Mouse (Mus musculus) neutrophil, adult 65 days (primary cell): ENCODE data around the gene Prtn3. TPM values are rescaled to one million over a fixed set of nuclear protein-coding genes. Genes with fewer than 3 reads are reported as not detected.

Experiments
- total RNA-seq: library from RNA; stranded (reverse); gene quantifications from 2 replicates; pipeline ENCODE4 v1.2.4, GENCODE M21; 2023

Prtn3 gene
- total RNA-seq, result 374 and 461 TPM in 2 replicates

GRCm38 (mm10) chr10:79874290-79874862 lies at the start of gene Prtn3, which contains the start of gene Plppr3:
Gene Prtn3 (plus strand): TSS chr10:79874476.
Gene Plppr3 (minus strand): TSS chr10:79874634.

DNA sequence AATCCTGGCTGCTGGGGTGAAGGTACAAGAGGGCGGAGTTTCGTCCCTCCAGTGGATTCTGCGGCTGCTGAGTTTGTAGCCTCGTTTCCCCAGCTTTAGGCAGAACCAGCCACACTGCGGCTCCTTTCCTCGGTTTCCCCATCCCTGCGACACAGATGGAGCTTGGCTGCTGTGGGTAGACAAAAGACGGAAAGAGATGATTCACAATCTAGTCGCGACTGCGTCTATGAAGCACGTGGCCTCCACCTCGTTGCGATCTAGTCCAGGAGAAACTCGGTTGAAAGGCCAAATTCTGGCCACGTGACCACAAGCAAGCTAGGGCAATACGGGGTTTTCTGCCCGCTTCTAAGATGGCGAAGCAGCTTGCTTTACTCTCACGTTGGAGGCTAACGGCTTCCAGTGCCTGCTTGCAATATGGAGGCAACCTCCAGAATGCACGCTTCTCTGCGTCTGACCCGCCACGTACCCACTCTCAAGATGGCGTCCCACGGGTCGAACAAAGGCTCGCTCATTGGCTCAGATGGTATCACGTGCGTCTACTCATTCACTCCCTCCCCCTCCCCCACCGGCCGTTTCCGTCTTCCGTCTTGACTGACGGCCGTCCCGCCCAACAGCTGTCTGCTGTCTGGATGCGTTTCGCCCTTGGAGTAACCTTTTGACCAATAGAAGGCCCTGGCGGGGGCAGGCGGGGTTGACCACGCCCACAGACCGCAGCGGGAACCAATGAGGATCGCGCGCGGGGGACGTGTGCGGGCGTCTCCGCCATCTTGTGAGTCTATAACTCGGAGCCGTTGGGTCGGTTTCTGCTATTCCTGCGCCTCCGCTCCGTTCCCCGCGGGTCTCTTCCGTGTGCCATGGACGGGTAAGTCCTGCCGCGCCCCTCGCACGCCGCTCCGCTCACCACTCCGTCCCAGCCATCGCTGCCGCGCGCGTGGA lies 20.1 kb upstream of the Prtn3 start, which contains the start of gene Ptbp1:
TSS of gene Ptbp1 (plus strand) at position 568 of the 936 bp plus-strand sequence.

GRCm38 (mm10) chr10:79886054-79886453 lies 11.8 kb downstream of the Prtn3 start, which contains the start of gene Elane:
Gene Elane (plus strand): TSS chr10:79886247.

GRCm38 (mm10) chr10:79890670-79891069 lies 16.4 kb downstream of the Prtn3 start, which contains the start of gene Cfd:
Gene Cfd (plus strand): TSS chr10:79890853.

DNA sequence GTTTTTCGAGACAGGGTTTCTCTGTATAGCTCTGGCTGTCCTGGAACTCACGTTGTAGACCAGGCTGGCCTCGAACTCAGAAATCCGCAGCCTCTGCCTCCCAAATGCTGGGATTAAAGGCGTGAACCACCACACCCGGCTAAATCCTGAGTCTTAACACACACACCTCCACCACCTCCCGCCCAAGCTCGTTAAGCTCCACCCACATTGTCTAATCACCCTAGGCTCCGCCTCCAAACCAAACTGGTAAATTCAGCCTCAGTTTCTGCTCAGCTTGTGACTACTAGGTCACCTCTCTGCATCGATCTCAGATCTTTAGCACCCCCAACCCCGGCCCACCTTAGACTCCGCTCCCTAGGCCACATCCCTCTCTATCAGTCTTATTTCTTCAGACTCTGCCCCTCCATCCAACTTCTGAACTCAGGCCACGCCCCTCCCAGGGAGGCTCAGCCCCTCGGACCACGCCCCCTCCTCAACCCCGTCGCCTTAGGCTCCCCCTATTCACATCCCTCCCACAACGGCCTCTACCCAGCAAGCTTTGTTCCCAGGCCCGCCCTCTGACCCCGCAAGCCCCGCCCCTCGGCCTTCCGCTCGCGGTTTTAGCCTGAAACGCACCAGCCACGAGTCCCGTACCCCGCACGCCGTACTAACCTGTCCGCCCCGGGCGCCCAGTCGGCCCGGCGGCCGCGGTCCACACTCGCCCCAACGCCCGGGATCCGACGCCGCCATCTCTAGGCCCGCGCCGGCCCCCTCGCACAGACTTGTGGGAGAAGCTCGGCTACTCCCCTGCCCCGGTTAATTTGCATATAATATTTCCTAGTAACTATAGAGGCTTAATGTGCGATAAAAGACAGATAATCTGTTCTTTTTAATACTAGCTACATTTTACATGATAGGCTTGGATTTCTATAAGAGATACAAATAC lies 34.2 kb downstream of the Prtn3 start, which contains the start of gene Med16:
TSS of gene Med16 (minus strand) at position 757 of the 925 bp plus-strand sequence.

GRCm38 (mm10) chr10:79910556-79910955 lies 36.3 kb downstream of the Prtn3 start, which contains the start of gene Gm26602:
Gene Gm26602 (plus strand): TSS chr10:79910856.

GRCm38 (mm10) chr10:79916808-79917531 lies 42.7 kb downstream of the Prtn3 start, which contains the start of gene Kiss1r:
Gene Kiss1r (plus strand): TSS chr10:79916971.

DNA sequence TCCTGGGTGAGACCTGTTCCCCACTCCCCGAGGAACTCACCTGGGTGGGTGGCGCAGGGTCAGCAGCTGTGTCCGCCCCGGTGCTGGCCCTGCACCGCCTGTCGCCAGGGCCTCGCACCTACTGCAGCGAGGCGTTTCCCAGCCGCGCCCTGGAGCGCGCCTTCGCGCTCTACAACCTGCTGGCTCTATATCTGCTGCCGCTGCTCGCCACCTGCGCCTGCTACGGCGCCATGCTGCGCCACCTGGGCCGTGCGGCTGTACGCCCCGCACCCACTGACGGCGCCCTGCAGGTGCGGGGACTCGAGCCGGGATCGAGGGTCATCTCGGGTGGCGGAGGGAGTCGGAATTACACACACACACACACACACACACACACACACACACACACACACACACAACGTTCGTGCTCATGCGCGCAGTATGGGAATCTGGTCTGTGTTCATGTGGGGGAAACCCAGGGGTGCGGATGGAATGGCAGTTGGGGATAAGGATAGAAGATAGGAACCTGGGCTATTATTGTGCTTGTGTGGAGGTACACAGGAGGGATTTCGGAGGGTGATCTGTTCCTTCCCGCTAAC lies 46.8 kb downstream of the Prtn3 start, which contains the start of gene R3hdm4:
TSS of gene R3hdm4 (minus strand) at position 251 of the 578 bp plus-strand sequence.

GRCm38 (mm10) chr10:79926491-79927323 lies 52.4 kb downstream of the Prtn3 start, which contains the start of gene Arid3a:
Gene Arid3a (plus strand): TSS chr10:79927043.

Other genes with a start within 250 kb of the Prtn3 start
- gene Shc2, start 236.6 kb upstream of the Prtn3 start, total RNA-seq, result not detected in 2 replicates
- gene Odf3l2, start 228.7 kb upstream of the Prtn3 start, total RNA-seq, result not detected in 2 replicates
- not detected in 2 replicates for gene Madcam1, start 209.9 kb upstream of the Prtn3 start, total RNA-seq
- gene Tpgs1, start 205.1 kb upstream of the Prtn3 start, total RNA-seq, result 16.1 and 19.4 TPM in 2 replicates
- 62.7 and 69.8 TPM in 2 replicates for gene Cdc34, start 192.3 kb upstream of the Prtn3 start, total RNA-seq
- 1.6 and 2.3 TPM in 2 replicates for gene Gzmm, start 185.5 kb upstream of the Prtn3 start, total RNA-seq
- gene Bsg, start 170.0 kb upstream of the Prtn3 start, total RNA-seq, result 78.7 and 95.6 TPM in 2 replicates
- not detected in 2 replicates for gene Hcn2, start 157.8 kb upstream of the Prtn3 start, total RNA-seq
- gene Polrmt, start 127.9 kb upstream of the Prtn3 start, total RNA-seq, result 10.1 and 11.3 TPM in 2 replicates
- gene Fgf22, start 119.4 kb upstream of the Prtn3 start, total RNA-seq, result not detected in 2 replicates
- 18.7 and 24.0 TPM in 2 replicates for gene Rnf126, start 107.5 kb upstream of the Prtn3 start, total RNA-seq
- gene Fstl3, start 97.2 kb upstream of the Prtn3 start, total RNA-seq, result 3.4 and 5.5 TPM in 2 replicates
- gene Prss57, start 83.5 kb upstream of the Prtn3 start, total RNA-seq, result 15.8 and 16.6 TPM in 2 replicates
- gene Palm, start 80.9 kb upstream of the Prtn3 start, total RNA-seq, result 104 and 146 TPM in 2 replicates
- 0.60 and 1.1 TPM in 2 replicates for gene Misp, start 53.5 kb upstream of the Prtn3 start, total RNA-seq
- 224 and 230 TPM in 2 replicates for gene Ptbp1, start 20.0 kb upstream of the Prtn3 start, total RNA-seq
- gene Plppr3, start 158 bp downstream of the Prtn3 start, total RNA-seq, result 21.5 and 22.3 TPM in 2 replicates
- gene Elane, start 11.8 kb downstream of the Prtn3 start, total RNA-seq, result 409 and 433 TPM in 2 replicates
- not detected in 2 replicates for gene Cfd, start 16.4 kb downstream of the Prtn3 start, total RNA-seq
- 38.8 and 45.7 TPM in 2 replicates for gene Med16, start 34.4 kb downstream of the Prtn3 start, total RNA-seq
- gene Gm26602, start 36.4 kb downstream of the Prtn3 start, total RNA-seq, result not detected in 2 replicates
- 5.0 and 5.7 TPM in 2 replicates for gene Kiss1r, start 42.5 kb downstream of the Prtn3 start, total RNA-seq
- 563 and 732 TPM in 2 replicates for gene R3hdm4, start 46.7 kb downstream of the Prtn3 start, total RNA-seq
- gene Arid3a, start 52.6 kb downstream of the Prtn3 start, total RNA-seq, result 203 and 226 TPM in 2 replicates
- 13.5 and 19.5 TPM in 2 replicates for gene Wdr18, start 85.7 kb downstream of the Prtn3 start, total RNA-seq
- 0.16 and 0.19 TPM in 2 replicates for gene Grin3b, start 96.2 kb downstream of the Prtn3 start, total RNA-seq
- 65.1 and 75.1 TPM in 2 replicates for gene Tmem259, start 109.9 kb downstream of the Prtn3 start, total RNA-seq
- gene Cnn2, start 114.1 kb downstream of the Prtn3 start, total RNA-seq, result 381 and 568 TPM in 2 replicates
- 105 and 153 TPM in 2 replicates for gene Abca7, start 122.0 kb downstream of the Prtn3 start, total RNA-seq
- gene Arhgap45, start 142.2 kb downstream of the Prtn3 start, total RNA-seq, result 445 and 546 TPM in 2 replicates
- gene Polr2e, start 165.3 kb downstream of the Prtn3 start, total RNA-seq, result 31.6 and 36.0 TPM in 2 replicates
- 228 and 229 TPM in 2 replicates for gene Gpx4, start 172.7 kb downstream of the Prtn3 start, total RNA-seq
- 164 and 210 TPM in 2 replicates for gene Sbno2, start 231.1 kb downstream of the Prtn3 start, total RNA-seq
- 193 and 249 TPM in 2 replicates for gene Stk11, start 241.3 kb downstream of the Prtn3 start, total RNA-seq